Mouse (Mus musculus) hindbrain, embryonic 11.5 days (tissue): ENCODE measurements at regions not wholly inside any gene's neighbourhood (a gene's known extent, or its start where the extent isn't known, plus 50 kb on each side); places are given as distances from the start of the nearest gene placed in this dataset.

Experiments
- ATAC-seq: fragments of 200-750 bp; cut with Nextera tagmentation; 2 replicates; pipeline ENCODE4 v1.8.0; 2017; ENCODE audit warnings: mild to moderate bottlenecking, moderate TSS enrichment, moderate library complexity; ENCODE audit not compliant: low FRiP score
- DNase-seq: peaks from one replicate; pipeline ENCODE4 v3.0.0-alpha.2; 2015; ENCODE audit warnings: low spot score
- H3K27ac ChIP-seq: fragments of 300-500 bp; sonication (generic); 2 replicates; pipeline ENCODE4 v1.5.1; 2014; ENCODE audit warnings: mild to moderate bottlenecking, low read depth, low read length
- H3K27me3 ChIP-seq: fragments of 300-500 bp; sonication (generic); 2 replicates; pipeline ENCODE4 v1.6.1; 2014; ENCODE audit warnings: mild to moderate bottlenecking, low read length, moderate library complexity, mixed read lengths; ENCODE audit not compliant: control insufficient read depth, insufficient read depth
- H3K36me3 ChIP-seq: fragments of 300-500 bp; sonication (generic); 2 replicates; pipeline ENCODE4 v1.6.1; 2014; ENCODE audit warnings: mild to moderate bottlenecking, low read length, moderate library complexity, mixed read lengths; ENCODE audit not compliant: control insufficient read depth, insufficient read depth
- H3K4me1 ChIP-seq: fragments of 300-500 bp; sonication (generic); replicated peaks from 2 replicates; pipeline ENCODE4 v1.6.1; 2014; ENCODE audit warnings: low read length, mixed read lengths; ENCODE audit not compliant: control insufficient read depth, insufficient read depth
- H3K4me2 ChIP-seq: fragments of 300-500 bp; sonication (generic); replicated peaks from 2 replicates; pipeline ENCODE4 v1.6.1; 2014; ENCODE audit warnings: mild to moderate bottlenecking, low read depth, low read length
- H3K4me3 ChIP-seq: fragments of 300-500 bp; sonication (generic); 2 replicates; pipeline ENCODE4 v1.5.1; 2014; ENCODE audit warnings: low read depth, low read length
- H3K9ac ChIP-seq: fragments of 300-500 bp; sonication (generic); 2 replicates; pipeline ENCODE4 v1.6.1; 2014; ENCODE audit warnings: low read depth, low read length
- H3K9me3 ChIP-seq: fragments of 300-500 bp; sonication (generic); 2 replicates; pipeline ENCODE4 v1.6.1; 2016; ENCODE audit warnings: low read length; ENCODE audit not compliant: control insufficient read depth
- WGBS: fragments of 180-500 bp; shearing (Covaris S2); extraction: QIAGEN DNeasy Blood & Tissue Kit; methylation state at CpG from one replicate; pipeline ENCODE4 v1.1.7; 2014; 5-methylcytosine and 5-hydroxymethylcytosine counted together

GRCm38 (mm10) chr2:50631786-50632185 is 335.2 kb upstream of the Mmadhc start:
- ATAC-seq (no peak), DNase-seq (no peak)
- Histone ChIP-seq H3K9ac (no peak overlapping the region), H3K36me3 (no peaks in the 10 kb centered on the region), H3K4me2 (no peak overlapping the region), H3K27me3 (no peaks in the 10 kb centered on the region), H3K4me1 (no peaks in the 10 kb centered on the region), H3K27ac (no peak overlapping the region), H3K9me3 (no peaks in the 10 kb centered on the region), H3K4me3 (no peak overlapping the region)

- no peak overlapping the region for H3K4me2 ChIP-seq
- WGBS: 85% methylated on average over 2 of the region's 2 CpGs
- H3K4me3 ChIP-seq: no peak overlapping the region
- no peaks in the 10 kb centered on the region for H3K4me1 ChIP-seq
- H3K9me3 ChIP-seq: no peaks in the 10 kb centered on the region
- H3K27ac ChIP-seq: no peak overlapping the region
- no peak for ATAC-seq
- H3K36me3 ChIP-seq: no peaks in the 10 kb centered on the region
- no peak for DNase-seq
- H3K9ac ChIP-seq: no peak overlapping the region
- H3K27me3 ChIP-seq: no peaks in the 10 kb centered on the region
These were observed 330.9 kb upstream of the Mmadhc start for GRCm38 (mm10) chr2:50627501-50627900.

GRCm38 (mm10) chr2:50625233-50625749 is 328.7 kb upstream of the Mmadhc start:
- no peaks in the 10 kb centered on the region for H3K4me1 ChIP-seq
- no peak for DNase-seq

GRCm38 (mm10) chr2:50609086-50609485 is 312.5 kb upstream of the Mmadhc start:
- no peaks in the 10 kb centered on the region for H3K27me3 ChIP-seq
- H3K27ac ChIP-seq: no peak overlapping the region
- H3K4me2 ChIP-seq: no peak overlapping the region
- no peak overlapping the region for H3K4me3 ChIP-seq
- no peaks in the 10 kb centered on the region for H3K9me3 ChIP-seq
- no peaks in the 10 kb centered on the region for H3K4me1 ChIP-seq
- 55% methylated on average over 1 of the region's 1 CpGs for WGBS
- ATAC-seq: no peak
- no peak for DNase-seq
- H3K9ac ChIP-seq: no peak overlapping the region
- H3K36me3 ChIP-seq: no peaks in the 10 kb centered on the region

More at GRCm38 (mm10) chr2:50625233-50625749, 328.7 kb upstream of the Mmadhc start:
- WGBS: 79% methylated on average over 5 of the region's 5 CpGs
- Histone ChIP-seq H3K4me2 (no peak overlapping the region), H3K27ac (no peak overlapping the region), H3K4me3 (no peak overlapping the region), H3K36me3 (no peaks in the 10 kb centered on the region), H3K9ac (no peak overlapping the region), H3K27me3 (no peaks in the 10 kb centered on the region), H3K9me3 (no peaks in the 10 kb centered on the region)
- no peak for ATAC-seq

GRCm38 (mm10) chr2:50589195-50589594 is 292.6 kb upstream of the Mmadhc start:
- Histone ChIP-seq H3K4me1 (no peaks in the 10 kb centered on the region), H3K4me3 (no peak overlapping the region), H3K9me3 (no peaks in the 10 kb centered on the region), H3K27ac (no peak overlapping the region), H3K4me2 (no peak overlapping the region), H3K27me3 (no peaks in the 10 kb centered on the region), H3K9ac (no peak overlapping the region), H3K36me3 (no peaks in the 10 kb centered on the region)
- ATAC-seq: no peak
- no peak for DNase-seq
- 74% methylated on average over 6 of the region's 6 CpGs for WGBS

- Histone ChIP-seq H3K9me3 (no peaks in the 10 kb centered on the region), H3K9ac (no peak overlapping the region), H3K4me1 (no peaks in the 10 kb centered on the region), H3K36me3 (no peaks in the 10 kb centered on the region), H3K27ac (no peak overlapping the region), H3K4me2 (no peak overlapping the region), H3K27me3 (no peaks in the 10 kb centered on the region), H3K4me3 (no peak overlapping the region)
- ATAC-seq: no peak
- no peak for DNase-seq
- 76% methylated on average over 6 of the region's 6 CpGs for WGBS
These were observed 292.1 kb upstream of the Mmadhc start for GRCm38 (mm10) chr2:50588652-50589051.

GRCm38 (mm10) chr2:50586321-50587050 is 289.9 kb upstream of the Mmadhc start:
- no peaks in the 10 kb centered on the region for H3K9me3 ChIP-seq
- DNase-seq (no peak), ATAC-seq (no peak)

GRCm38 (mm10) chr2:50579620-50580019 is 283.0 kb upstream of the Mmadhc start:
- WGBS: 76% methylated on average over 2 of the region's 2 CpGs
- ATAC-seq: no peak
- Histone ChIP-seq H3K27me3 (no peaks in the 10 kb centered on the region), H3K27ac (no peak overlapping the region), H3K4me1 (no peaks in the 10 kb centered on the region), H3K9me3 (no peaks in the 10 kb centered on the region), H3K4me2 (no peak overlapping the region), H3K36me3 (no peaks in the 10 kb centered on the region), H3K9ac (no peak overlapping the region), H3K4me3 (no peak overlapping the region)
- no peak for DNase-seq

More at GRCm38 (mm10) chr2:50586321-50587050, 289.9 kb upstream of the Mmadhc start:
- no peaks in the 10 kb centered on the region for H3K27me3 ChIP-seq
- no peak overlapping the region for H3K4me2 ChIP-seq
- no peaks in the 10 kb centered on the region for H3K36me3 ChIP-seq
- H3K4me1 ChIP-seq: no peaks in the 10 kb centered on the region
- no peak overlapping the region for H3K27ac ChIP-seq
- WGBS: 68% methylated on average over 6 of the region's 6 CpGs
- no peak overlapping the region for H3K4me3 ChIP-seq
- no peak overlapping the region for H3K9ac ChIP-seq
